Mouse (Mus musculus) intestine, embryonic 15.5 days (tissue): Measurements from ENCODE around the gene Vti1a. TPM values are rescaled to one million over a fixed set of nuclear protein-coding genes. Genes with fewer than 3 reads are reported as not detected.

Experiments used
- ATAC-seq: fragments of 200-750 bp; cut with Nextera tagmentation; 2 replicates; pipeline ENCODE4 v1.8.0; 2017; ENCODE audit warnings: moderate TSS enrichment, moderate library complexity
- H3K27ac ChIP-seq: fragments of 300-500 bp; sonication (generic); 2 replicates; pipeline ENCODE4 v1.5.1; 2015; ENCODE audit warnings: mild to moderate bottlenecking, inconsistent platforms
- H3K27me3 ChIP-seq: fragments of 300-500 bp; sonication (generic); replicated peaks from 2 replicates; pipeline ENCODE4 v1.6.1; 2015; ENCODE audit warnings: inconsistent platforms
- H3K36me3 ChIP-seq: fragments of 300-500 bp; sonication (generic); 2 replicates; pipeline ENCODE4 v1.6.1; 2015; ENCODE audit warnings: inconsistent platforms
- H3K4me1 ChIP-seq: fragments of 300-500 bp; sonication (generic); replicated peaks from 2 replicates; pipeline ENCODE4 v1.6.1; 2015; ENCODE audit warnings: inconsistent platforms
- H3K4me2 ChIP-seq: fragments of 300-500 bp; sonication (generic); replicated peaks from 2 replicates; pipeline ENCODE4 v1.6.1; 2015; ENCODE audit warnings: mild to moderate bottlenecking, inconsistent platforms
- H3K4me3 ChIP-seq: fragments of 300-500 bp; sonication (generic); replicated peaks from 2 replicates; pipeline ENCODE4 v1.5.1; 2015; ENCODE audit warnings: inconsistent platforms
- H3K9ac ChIP-seq: fragments of 300-500 bp; sonication (generic); 2 replicates; pipeline ENCODE4 v1.6.1; 2015; ENCODE audit warnings: inconsistent platforms
- H3K9me3 ChIP-seq: fragments of 300-500 bp; sonication (generic); 2 replicates; pipeline ENCODE4 v1.6.1; 2016; ENCODE audit warnings: inconsistent platforms
- WGBS: fragments of 180-500 bp; shearing (Covaris S2); methylation state at CpG from one replicate; pipeline ENCODE4 v1.1.7; 2015; 5-methylcytosine and 5-hydroxymethylcytosine counted together
- polyA plus RNA-seq: library from polyadenylated mRNA; unstranded; fragments of >200 nt; fragmentation: Nextera tagmentation; extraction: Ambion mirVana; gene quantifications from 2 replicates; pipeline ENCODE4 v1.2.1, GENCODE M21; 2015

The Vti1a gene
- polyA plus RNA-seq, 1 experiment from 2014 or later = 23.5 TPM

DNA sequence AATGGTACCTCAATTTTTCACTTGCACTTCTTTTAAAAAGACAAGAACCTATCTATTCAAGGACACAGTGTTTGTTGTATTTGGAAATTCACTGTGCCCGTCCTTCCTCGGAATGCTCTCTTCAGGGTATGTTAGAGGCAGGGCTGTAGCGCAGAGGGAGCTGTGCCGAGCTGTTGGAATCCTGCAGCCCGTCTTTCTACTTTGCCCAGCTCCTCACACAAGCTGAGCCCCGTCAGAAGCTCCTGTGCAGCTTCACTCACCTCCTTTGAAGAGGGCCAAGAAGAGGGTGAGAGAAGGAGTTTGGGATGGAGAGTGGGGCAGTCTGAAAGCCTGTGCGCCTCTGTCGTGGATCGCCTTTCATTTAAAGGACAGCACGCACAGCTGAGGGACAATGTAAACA lies 72.9 kb downstream of the Vti1a start:
- ATAC-seq = no peak
- Histone ChIP-seq H3K36me3 (no peaks in the 10 kb centered on the region), H3K4me3 (no peak overlapping the region), H3K27me3 (no peaks in the 10 kb centered on the region), H3K9ac (no peak overlapping the region), H3K4me2 (peak overlapping the region; percentile 46; the same call in 1 of the 2 replicates), H3K4me1 (no peaks in the 10 kb centered on the region), H3K27ac (no peak overlapping the region), H3K9me3 (no peaks in the 10 kb centered on the region)
- 49% methylated on average over 10 of the region's 10 CpGs for WGBS

DNA sequence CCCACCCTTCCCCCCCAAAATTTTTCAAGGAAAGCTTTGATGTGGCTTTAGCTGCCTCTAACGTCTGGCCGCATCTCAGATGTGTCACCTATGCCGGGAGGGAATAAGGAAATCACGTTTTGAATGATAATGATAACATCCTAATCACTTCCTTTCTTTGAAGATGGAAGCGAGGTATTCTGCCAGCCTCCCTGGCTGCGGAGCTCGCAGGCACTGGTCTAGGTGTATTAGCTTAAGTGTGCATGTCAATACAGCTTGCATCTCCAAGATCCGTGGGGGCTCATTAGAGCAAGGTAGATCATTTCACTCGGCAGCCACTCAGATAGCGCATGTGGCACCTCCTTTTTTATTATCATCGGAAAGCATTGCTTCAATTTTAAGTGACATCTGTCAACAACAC lies 74.2 kb downstream of the Vti1a start:
- no peaks in the 10 kb centered on the region for H3K4me1 ChIP-seq
- no peaks in the 10 kb centered on the region for H3K36me3 ChIP-seq
- no peak overlapping the region for H3K27ac ChIP-seq
- WGBS = 78% methylated on average over 11 of the region's 11 CpGs
- ATAC-seq = no peak
- H3K9me3 ChIP-seq = no peaks in the 10 kb centered on the region
- no peak overlapping the region for H3K4me3 ChIP-seq
- no peak overlapping the region for H3K4me2 ChIP-seq
- H3K27me3 ChIP-seq = no peaks in the 10 kb centered on the region
- no peak overlapping the region for H3K9ac ChIP-seq

DNA sequence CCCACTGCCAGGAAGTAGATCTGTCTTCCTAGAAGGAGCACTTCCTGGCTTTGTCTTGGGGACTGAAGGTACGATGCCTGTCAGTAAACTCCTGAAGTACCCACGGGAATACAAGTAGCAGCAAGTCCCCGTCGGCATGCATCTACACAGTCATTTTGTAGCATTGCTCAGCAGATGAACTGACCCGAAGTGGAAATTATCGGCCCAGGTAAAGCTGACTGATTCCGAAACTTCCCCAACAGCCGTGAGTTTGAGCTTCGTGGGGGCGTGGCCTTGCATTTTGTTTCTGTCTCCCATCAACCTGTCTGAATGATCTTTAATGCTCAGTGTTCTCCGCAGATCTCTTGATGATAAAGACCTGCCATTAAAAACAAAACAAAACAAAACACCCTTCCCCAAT lies 85.5 kb downstream of the Vti1a start:
- H3K9ac ChIP-seq = no peak overlapping the region
- H3K4me3 ChIP-seq = no peak overlapping the region
- no peak overlapping the region for H3K27ac ChIP-seq
- no peaks in the 10 kb centered on the region for H3K9me3 ChIP-seq
- H3K36me3 ChIP-seq = no peaks in the 10 kb centered on the region
- no peaks in the 10 kb centered on the region for H3K27me3 ChIP-seq
- 79% methylated on average over 11 of the region's 11 CpGs for WGBS
- ATAC-seq = no peak
- H3K4me2 ChIP-seq = no peak overlapping the region
- H3K4me1 ChIP-seq = no peaks in the 10 kb centered on the region

DNA sequence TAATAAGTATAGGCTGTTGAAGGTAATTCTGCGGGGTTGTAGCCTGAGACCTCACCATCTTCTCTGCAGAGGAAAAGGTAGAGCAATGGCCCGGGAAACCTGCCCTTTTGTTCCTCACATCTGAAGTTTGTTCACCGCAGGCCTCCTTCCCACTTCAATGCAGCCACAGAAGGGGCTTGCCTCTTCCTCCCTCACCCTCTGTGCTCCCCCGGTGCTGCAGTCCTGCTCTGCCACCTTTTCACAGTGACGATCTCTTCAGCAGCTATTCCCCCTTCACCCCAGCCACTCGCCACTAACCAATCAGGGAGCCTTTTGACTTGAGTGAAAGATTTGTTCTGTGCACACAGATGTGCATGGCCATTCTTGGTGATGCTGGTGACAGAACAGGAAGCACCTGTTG lies 92.4 kb downstream of the Vti1a start:
- Histone ChIP-seq H3K9ac (no peak overlapping the region), H3K4me2 (no peak overlapping the region), H3K36me3 (no peaks in the 10 kb centered on the region), H3K27me3 (no peaks in the 10 kb centered on the region), H3K9me3 (no peaks in the 10 kb centered on the region), H3K4me3 (no peak overlapping the region), H3K27ac (no peak overlapping the region), H3K4me1 (no peaks in the 10 kb centered on the region)
- WGBS = 62% methylated on average over 6 of the region's 6 CpGs
- no peak for ATAC-seq

DNA sequence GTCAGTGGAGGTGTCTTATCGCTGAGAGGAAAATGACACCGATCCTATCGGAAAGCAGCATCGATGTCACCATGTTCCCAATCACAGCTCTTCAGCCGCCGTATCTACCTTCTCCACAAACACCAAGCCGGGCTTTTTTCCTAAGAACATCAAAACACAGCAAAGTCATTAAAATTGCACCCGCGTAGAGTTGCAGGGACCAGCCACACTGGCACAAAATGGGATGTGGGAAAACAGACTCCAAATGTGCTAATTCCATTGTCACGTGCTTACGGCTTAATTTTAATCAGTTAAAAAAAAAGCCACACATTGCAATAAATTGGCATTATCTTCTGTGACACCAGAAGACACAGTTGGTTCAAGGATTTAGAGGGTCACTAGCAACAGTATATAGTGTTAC lies 95.3 kb downstream of the Vti1a start:
- no peak overlapping the region for H3K27ac ChIP-seq
- WGBS = 94% methylated on average over 11 of the region's 11 CpGs
- H3K4me2 ChIP-seq = no peak overlapping the region
- no peak for ATAC-seq
- no peak overlapping the region for H3K9ac ChIP-seq
- H3K27me3 ChIP-seq = no peaks in the 10 kb centered on the region
- no peak overlapping the region for H3K4me3 ChIP-seq
- H3K9me3 ChIP-seq = no peaks in the 10 kb centered on the region
- H3K36me3 ChIP-seq = no peaks in the 10 kb centered on the region
- no peaks in the 10 kb centered on the region for H3K4me1 ChIP-seq

DNA sequence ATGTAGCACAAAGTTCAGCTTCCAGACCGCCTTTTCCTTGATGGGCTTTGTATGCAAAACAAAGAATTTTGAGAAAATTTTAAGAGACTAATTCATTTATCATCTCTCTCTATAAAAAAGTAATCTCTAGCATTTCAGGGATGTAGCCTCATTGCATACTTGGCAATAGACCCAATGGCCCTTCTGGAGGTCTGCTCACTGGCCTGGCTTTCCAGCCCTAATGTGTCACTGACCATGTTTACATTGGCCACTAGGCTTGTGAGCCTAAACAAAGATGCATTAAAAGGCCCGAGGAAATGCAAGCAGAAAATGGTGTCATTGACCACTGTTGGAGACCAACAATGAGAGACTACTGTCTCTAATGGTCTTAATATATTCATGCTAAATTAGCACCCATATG lies 95.8 kb downstream of the Vti1a start:
- Histone ChIP-seq H3K27ac (no peak overlapping the region), H3K9ac (no peak overlapping the region), H3K27me3 (no peaks in the 10 kb centered on the region), H3K4me3 (no peak overlapping the region), H3K9me3 (no peaks in the 10 kb centered on the region), H3K36me3 (no peaks in the 10 kb centered on the region), H3K4me2 (no peak overlapping the region), H3K4me1 (no peaks in the 10 kb centered on the region)
- no peak for ATAC-seq
- WGBS = 52% methylated on average over 2 of the region's 2 CpGs

DNA sequence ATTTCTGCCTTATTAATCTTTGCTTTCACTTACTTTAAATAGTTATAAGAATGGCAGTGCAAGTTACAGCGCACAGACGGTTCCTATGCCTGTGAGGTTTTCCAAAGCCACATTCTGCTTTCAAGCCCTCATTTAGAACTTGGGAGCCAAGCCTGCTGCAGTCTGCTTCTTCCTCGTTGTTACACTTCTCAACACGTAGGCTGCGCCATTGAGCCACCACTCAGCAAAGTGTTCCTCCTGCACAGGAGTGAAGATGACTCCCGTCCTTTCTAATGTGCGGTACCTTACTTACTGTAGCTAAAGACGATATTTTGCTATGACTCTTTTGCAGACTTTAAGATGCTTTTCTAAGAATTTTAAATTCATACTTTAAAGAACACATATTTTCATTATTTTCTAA lies 98.0 kb downstream of the Vti1a start:
- Histone ChIP-seq H3K4me1 (no peaks in the 10 kb centered on the region), H3K4me3 (no peak overlapping the region), H3K27ac (no peak overlapping the region), H3K4me2 (no peak overlapping the region), H3K36me3 (no peaks in the 10 kb centered on the region), H3K27me3 (no peaks in the 10 kb centered on the region), H3K9me3 (no peaks in the 10 kb centered on the region), H3K9ac (no peak overlapping the region)
- peak; percentile 51; the same call in 1 of the 2 replicates for ATAC-seq
- 41% methylated on average over 8 of the region's 8 CpGs for WGBS

DNA sequence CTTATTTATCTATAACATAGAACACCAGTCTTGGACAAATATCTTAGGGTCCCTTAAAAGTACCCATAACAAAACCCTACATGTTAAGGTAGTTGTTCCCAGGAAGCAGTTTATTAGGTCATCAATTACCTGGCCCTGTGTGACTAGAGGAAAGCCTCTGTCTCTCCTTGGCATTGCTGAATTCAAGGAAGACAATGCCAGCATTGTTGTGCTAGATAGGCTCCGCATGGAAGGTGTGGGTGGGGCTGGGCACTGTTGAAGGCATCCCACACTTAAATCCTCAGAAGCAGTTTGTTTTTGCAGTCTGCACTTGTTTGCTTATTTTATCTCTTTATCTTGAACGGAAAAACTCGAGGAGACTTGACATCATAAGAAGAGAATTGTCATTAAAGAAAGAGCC lies 102.7 kb downstream of the Vti1a start:
- H3K27me3 ChIP-seq = no peaks in the 10 kb centered on the region
- H3K4me1 ChIP-seq = no peaks in the 10 kb centered on the region
- no peaks in the 10 kb centered on the region for H3K36me3 ChIP-seq
- no peak for ATAC-seq
- no peak overlapping the region for H3K9ac ChIP-seq
- 39% methylated on average over 3 of the region's 3 CpGs for WGBS
- H3K9me3 ChIP-seq = no peaks in the 10 kb centered on the region
- no peak overlapping the region for H3K27ac ChIP-seq
- H3K4me2 ChIP-seq = no peak overlapping the region
- no peak overlapping the region for H3K4me3 ChIP-seq

DNA sequence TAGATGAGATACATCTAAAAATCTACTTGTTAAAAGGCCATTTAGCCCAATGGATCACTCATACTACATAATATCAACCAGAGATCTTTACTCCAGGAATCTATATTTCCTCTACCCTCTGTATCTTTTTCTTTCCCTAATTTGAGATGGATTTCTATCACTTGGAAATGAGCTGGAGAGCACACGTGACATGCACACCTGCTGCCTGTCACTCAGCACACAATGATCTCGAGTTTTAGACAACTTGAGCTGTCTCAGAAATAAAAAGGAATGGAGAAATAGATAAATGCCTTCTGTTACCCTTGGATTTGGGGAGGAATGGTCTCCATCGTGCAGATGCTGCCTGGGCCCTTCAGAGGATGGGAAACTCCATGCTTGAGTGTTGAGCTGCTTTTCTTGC lies 103.9 kb downstream of the Vti1a start:
- Histone ChIP-seq H3K27me3 (no peaks in the 10 kb centered on the region), H3K4me3 (no peak overlapping the region), H3K4me1 (no peaks in the 10 kb centered on the region), H3K27ac (no peak overlapping the region), H3K36me3 (no peaks in the 10 kb centered on the region), H3K9me3 (no peaks in the 10 kb centered on the region), H3K4me2 (no peak overlapping the region), H3K9ac (no peak overlapping the region)
- no peak for ATAC-seq
- WGBS = 81% methylated on average over 3 of the region's 3 CpGs

DNA sequence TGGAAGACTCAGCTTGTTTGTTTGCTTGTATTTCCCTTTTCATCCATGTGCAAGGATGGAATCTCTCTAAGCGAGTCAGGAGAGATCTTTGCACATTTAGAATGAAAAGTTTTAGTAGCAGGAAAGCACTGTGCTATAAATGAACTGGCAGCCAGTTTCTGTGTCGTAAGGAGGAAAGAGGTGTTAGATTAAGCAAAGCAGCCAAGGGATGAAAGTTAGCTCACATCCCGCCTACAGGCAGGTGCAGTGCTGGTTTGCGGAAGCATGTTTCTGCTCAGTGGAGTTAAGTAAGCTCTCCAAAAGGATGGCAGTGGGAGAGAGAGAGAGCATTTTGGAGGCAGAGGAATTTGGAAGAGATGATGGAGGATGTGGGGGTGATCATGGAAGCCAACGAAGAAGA lies 105.7 kb downstream of the Vti1a start:
- no peaks in the 10 kb centered on the region for H3K27me3 ChIP-seq
- no peak overlapping the region for H3K4me3 ChIP-seq
- ATAC-seq = no peak
- no peaks in the 10 kb centered on the region for H3K9me3 ChIP-seq
- no peaks in the 10 kb centered on the region for H3K36me3 ChIP-seq
- H3K9ac ChIP-seq = no peak overlapping the region
- H3K4me1 ChIP-seq = no peaks in the 10 kb centered on the region
- H3K27ac ChIP-seq = no peak overlapping the region
- 95% methylated on average over 5 of the region's 5 CpGs for WGBS
- no peak overlapping the region for H3K4me2 ChIP-seq

DNA sequence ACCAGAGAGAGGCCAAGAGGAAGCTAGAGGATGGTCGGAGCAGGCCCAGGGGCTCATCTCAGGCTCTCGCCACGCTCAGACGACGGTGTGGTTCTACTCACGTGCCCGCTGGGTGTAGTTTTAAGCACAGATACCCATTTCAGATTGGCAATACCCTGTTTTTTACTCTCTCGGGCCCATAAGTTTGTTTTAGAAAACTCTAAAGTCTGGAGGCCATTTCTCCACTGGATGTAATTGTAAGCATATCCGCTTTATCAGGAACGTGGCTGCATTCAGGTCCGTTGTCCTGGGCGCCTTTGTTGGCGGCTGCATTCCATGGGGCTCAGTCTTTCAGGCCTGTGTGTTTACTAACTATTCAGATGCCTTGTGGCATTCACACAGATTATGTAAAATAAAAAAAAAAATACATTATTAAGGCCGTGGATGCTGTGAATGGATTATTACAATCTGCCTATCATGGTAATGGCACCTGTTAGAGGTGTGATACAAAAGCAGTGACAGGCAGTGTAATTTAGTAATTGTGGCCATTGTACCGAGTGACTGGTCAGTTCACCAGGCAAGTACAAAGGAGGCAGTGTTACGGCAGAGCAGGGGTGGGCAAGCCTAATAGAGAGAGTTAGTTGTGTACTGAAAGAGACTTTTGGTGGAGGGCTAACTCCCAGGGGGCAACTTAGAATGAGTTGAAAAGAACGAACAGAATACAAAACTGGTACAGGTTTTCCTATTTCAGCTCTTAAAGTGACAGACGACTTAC lies 106.4 kb downstream of the Vti1a start:
- Histone ChIP-seq H3K27ac (no peak overlapping the region), H3K27me3 (no peaks in the 10 kb centered on the region), H3K4me3 (no peak overlapping the region), H3K36me3 (no peaks in the 10 kb centered on the region), H3K9ac (no peak overlapping the region), H3K4me2 (no peak overlapping the region), H3K9me3 (no peaks in the 10 kb centered on the region), H3K4me1 (no peaks in the 10 kb centered on the region)
- WGBS = 86% methylated on average over 18 of the region's 18 CpGs
- no peak for ATAC-seq

DNA sequence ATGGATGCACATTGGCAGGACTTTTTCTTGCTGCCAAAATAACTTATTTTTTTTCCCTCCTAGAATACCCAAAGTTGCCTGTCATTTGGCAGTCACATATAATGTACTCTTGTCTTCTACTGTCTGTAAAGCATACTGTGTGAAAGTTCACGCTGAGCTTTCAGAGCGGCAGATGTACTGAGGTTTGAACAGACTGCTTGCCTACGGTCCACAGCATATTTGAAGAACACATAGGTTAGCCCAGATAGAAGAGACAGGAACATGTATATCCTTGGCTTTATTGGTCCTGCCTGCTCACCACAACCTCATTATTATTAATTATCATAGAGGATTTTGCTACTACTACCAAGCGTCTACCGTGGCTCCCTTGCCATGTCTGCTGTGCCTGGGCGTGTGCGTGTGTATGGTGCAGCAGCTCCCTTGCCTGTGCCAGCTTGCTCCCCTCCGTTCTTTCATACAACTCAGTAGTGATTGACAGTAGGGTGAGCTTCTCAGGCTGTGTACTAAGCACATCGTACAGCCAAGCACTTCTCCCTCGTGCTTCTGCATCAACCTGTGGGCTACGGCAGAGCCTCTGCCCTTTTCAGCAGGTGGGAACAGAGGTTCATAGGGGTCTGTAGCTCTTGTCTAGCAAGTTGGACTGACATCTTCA lies 107.1 kb downstream of the Vti1a start:
- Histone ChIP-seq H3K27me3 (no peaks in the 10 kb centered on the region), H3K9ac (no peak overlapping the region), H3K27ac (no peak overlapping the region), H3K4me1 (no peaks in the 10 kb centered on the region), H3K4me3 (no peak overlapping the region), H3K4me2 (no peak overlapping the region), H3K9me3 (no peaks in the 10 kb centered on the region), H3K36me3 (no peaks in the 10 kb centered on the region)
- WGBS = 89% methylated on average over 11 of the region's 11 CpGs
- ATAC-seq = no peak

DNA sequence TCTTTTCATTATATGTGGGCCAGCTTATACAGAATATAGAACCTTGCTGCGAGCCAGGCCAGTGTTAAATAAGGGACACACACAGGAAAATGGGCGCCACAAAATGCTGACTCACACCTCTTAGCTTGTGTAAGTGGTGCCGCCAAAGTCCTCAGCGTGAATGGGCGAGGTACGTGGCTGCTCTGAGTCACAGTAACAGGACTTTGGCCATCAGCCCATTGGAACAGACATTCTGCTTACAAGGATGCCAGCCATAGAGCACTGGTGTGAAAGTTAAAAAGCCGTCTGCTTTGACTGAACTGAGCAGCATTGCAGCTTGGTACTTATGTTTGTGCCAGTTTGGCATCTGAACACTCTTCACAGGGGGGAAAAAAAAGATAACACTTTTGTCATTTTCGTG lies 107.9 kb downstream of the Vti1a start:
- Histone ChIP-seq H3K4me1 (no peaks in the 10 kb centered on the region), H3K36me3 (no peaks in the 10 kb centered on the region), H3K4me3 (no peak overlapping the region), H3K4me2 (no peak overlapping the region), H3K9me3 (no peaks in the 10 kb centered on the region), H3K9ac (no peak overlapping the region), H3K27me3 (no peaks in the 10 kb centered on the region), H3K27ac (no peak overlapping the region)
- ATAC-seq = peak; percentile 78
- WGBS = 56% methylated on average over 8 of the region's 8 CpGs
